Mouse (Mus musculus): ENCODE measurements around the gene Gm4756. TPM values are rescaled to one million over a fixed set of nuclear protein-coding genes. Genes with fewer than 3 reads are reported as not detected.
"Not testable (repeated sequence)": the region's sequence is repeated elsewhere in the genome, so short reads cannot be mapped to it uniquely, and the experiment has no call there.

Gm4756 gene
- total RNA-seq (2021) = not detected

GRCm38 (mm10) chr12:72649611-72650330 lies at the start of gene Gm4756:
Gm4756 (minus strand) TSS chr12:72649661.
- DNase-seq (ENCODE audit: low spot score) = no peak
- intact Hi-C loops (cut with DNase I) = no loop called here

- intact Hi-C loops (cut with DNase I) = loop anchor here (1.0 to 5.0 kb wide), 2 partner anchors 41 to 277 kb away; no protein-coding TSS in a partner anchor
- DNase-seq (ENCODE audit: low spot score) = no peak
Measured at GRCm38 (mm10) chr12:72694901-72695463, 45.5 kb upstream of the Gm4756 start.

- no peak for DNase-seq (ENCODE audit: low spot score)
- intact Hi-C loops (cut with DNase I) = loop anchor here (1.0 kb wide), 1 partner anchor 40 kb away; no protein-coding TSS in a partner anchor
Measured at GRCm38 (mm10) chr12:72694438-72694837, 45.0 kb upstream of the Gm4756 start.

- intact Hi-C loops (cut with DNase I) = loop anchor here (1.0 to 2.0 kb wide), 2 partner anchors 40 to 175 kb away; no protein-coding TSS in a partner anchor
- DNase-seq (ENCODE audit: low spot score) = no peak
Measured at GRCm38 (mm10) chr12:72693895-72694294, 44.4 kb upstream of the Gm4756 start.

GRCm38 (mm10) chr12:72688281-72688680 lies 38.8 kb upstream of the Gm4756 start:
- DNase-seq (ENCODE audit: low spot score); intact Hi-C loops (cut with DNase I): not testable (repeated sequence)

- intact Hi-C loops (cut with DNase I); DNase-seq (ENCODE audit: low spot score): not testable (repeated sequence)
Measured at GRCm38 (mm10) chr12:72687741-72688140, 38.3 kb upstream of the Gm4756 start.

- intact Hi-C loops (cut with DNase I); DNase-seq (ENCODE audit: low spot score): not testable (repeated sequence)
Measured at GRCm38 (mm10) chr12:72686566-72686965, 37.1 kb upstream of the Gm4756 start.

GRCm38 (mm10) chr12:72683612-72684011 lies 34.2 kb upstream of the Gm4756 start:
- intact Hi-C loops (cut with DNase I) = no loop called here
- no peak for DNase-seq (ENCODE audit: low spot score)

- DNase-seq (ENCODE audit: low spot score) = no peak
- intact Hi-C loops (cut with DNase I) = no loop called here
Measured at GRCm38 (mm10) chr12:72682511-72683282, 33.2 kb upstream of the Gm4756 start.

GRCm38 (mm10) chr12:72681919-72682318 lies 32.5 kb upstream of the Gm4756 start:
- intact Hi-C loops (cut with DNase I) = no loop called here
- DNase-seq (ENCODE audit: low spot score) = no peak

- DNase-seq (ENCODE audit: low spot score) = no peak
- intact Hi-C loops (cut with DNase I) = no loop called here
Measured at GRCm38 (mm10) chr12:72679635-72680034, 30.2 kb upstream of the Gm4756 start.

- DNase-seq (ENCODE audit: low spot score) = no peak
- intact Hi-C loops (cut with DNase I) = no loop called here
Measured at GRCm38 (mm10) chr12:72674820-72675219, 25.4 kb upstream of the Gm4756 start.

GRCm38 (mm10) chr12:72674079-72674797 lies 24.8 kb upstream of the Gm4756 start:
- intact Hi-C loops (cut with DNase I) = no loop called here
- no peak for DNase-seq (ENCODE audit: low spot score)

GRCm38 (mm10) chr12:72671516-72672135 lies 22.2 kb upstream of the Gm4756 start:
- intact Hi-C loops (cut with DNase I) = no loop called here
- DNase-seq (ENCODE audit: low spot score) = no peak

- intact Hi-C loops (cut with DNase I) = no loop called here
- DNase-seq (ENCODE audit: low spot score) = no peak
Measured at GRCm38 (mm10) chr12:72670921-72671320, 21.5 kb upstream of the Gm4756 start.

- intact Hi-C loops (cut with DNase I) = loop anchor here (5.0 kb wide), 1 partner anchor 94 kb away; no protein-coding TSS in a partner anchor
- DNase-seq (ENCODE audit: low spot score) = no peak
Measured at GRCm38 (mm10) chr12:72667868-72668469, 18.5 kb upstream of the Gm4756 start.

GRCm38 (mm10) chr12:72666015-72666414 lies 16.6 kb upstream of the Gm4756 start:
- DNase-seq (ENCODE audit: low spot score) = no peak

GRCm38 (mm10) chr12:72664735-72665337 lies 15.4 kb upstream of the Gm4756 start, which contains the start of gene Dhrs7:
Dhrs7 (minus strand) TSS chr12:72664909.
- intact Hi-C loops (cut with DNase I) = loop anchor here (5.0 kb wide), 2 partner anchors 97 to 128 kb away; partner anchors contain the start of gene Pcnx4
- peak; percentile 91 for DNase-seq (ENCODE audit: low spot score)

More at GRCm38 (mm10) chr12:72666015-72666414, 16.6 kb upstream of the Gm4756 start:
- intact Hi-C loops (cut with DNase I) = loop anchor here (5.0 kb wide), 1 partner anchor 96 kb away; no protein-coding TSS in a partner anchor

Data from heart, postnatal 25 days (tissue).